Mouse (Mus musculus) forebrain, embryonic 12.5 days (tissue): ENCODE results near the gene Qrfp. TPM values are rescaled to one million over a fixed set of nuclear protein-coding genes. Genes with fewer than 3 reads are reported as not detected.

Source experiments
- ATAC-seq: fragments of 200-750 bp; cut with Nextera tagmentation; 2 replicates; pipeline ENCODE4 v1.8.0; 2017; ENCODE audit warnings: moderate TSS enrichment; ENCODE audit not compliant: low FRiP score
- H3K27ac ChIP-seq: fragments of 300-500 bp; sonication (generic); 2 replicates; pipeline ENCODE4 v1.5.1; 2016; ENCODE audit warnings: mild to moderate bottlenecking
- H3K27me3 ChIP-seq: fragments of 300-500 bp; sonication (generic); 2 replicates; pipeline ENCODE4 v1.6.1; 2016; ENCODE audit warnings: mild to moderate bottlenecking
- H3K36me3 ChIP-seq: fragments of 300-500 bp; sonication (generic); replicated peaks from 2 replicates; pipeline ENCODE4 v1.6.1; 2016; ENCODE audit warnings: mild to moderate bottlenecking
- H3K4me1 ChIP-seq: fragments of 300-500 bp; sonication (generic); 2 replicates; pipeline ENCODE4 v1.6.1; 2016
- H3K4me2 ChIP-seq: fragments of 300-500 bp; sonication (generic); 2 replicates; pipeline ENCODE4 v1.6.1; 2016; ENCODE audit warnings: mild to moderate bottlenecking, moderate library complexity
- H3K4me3 ChIP-seq: fragments of 300-500 bp; sonication (generic); replicated peaks from 2 replicates; pipeline ENCODE4 v1.5.1; 2016; ENCODE audit warnings: mild to moderate bottlenecking
- H3K9ac ChIP-seq: fragments of 300-500 bp; sonication (generic); 2 replicates; pipeline ENCODE4 v1.6.1; 2016; ENCODE audit warnings: mild to moderate bottlenecking
- H3K9me3 ChIP-seq: fragments of 300-500 bp; sonication (generic); 2 replicates; pipeline ENCODE4 v1.6.1; 2016
- WGBS: fragments of 180-500 bp; shearing (Covaris S2); methylation state at CpG from one replicate; pipeline ENCODE4 v1.1.7; 2016; 5-methylcytosine and 5-hydroxymethylcytosine counted together
- polyA plus RNA-seq: library from polyadenylated mRNA; unstranded; fragments of >200 nt; fragmentation: Nextera tagmentation; extraction: Ambion mirVana; gene quantifications from 2 replicates; pipeline ENCODE4 v1.2.1, GENCODE M21; 2016

Qrfp gene
- polyA plus RNA-seq, 1 experiment from 2014 or later = not detected

DNA sequence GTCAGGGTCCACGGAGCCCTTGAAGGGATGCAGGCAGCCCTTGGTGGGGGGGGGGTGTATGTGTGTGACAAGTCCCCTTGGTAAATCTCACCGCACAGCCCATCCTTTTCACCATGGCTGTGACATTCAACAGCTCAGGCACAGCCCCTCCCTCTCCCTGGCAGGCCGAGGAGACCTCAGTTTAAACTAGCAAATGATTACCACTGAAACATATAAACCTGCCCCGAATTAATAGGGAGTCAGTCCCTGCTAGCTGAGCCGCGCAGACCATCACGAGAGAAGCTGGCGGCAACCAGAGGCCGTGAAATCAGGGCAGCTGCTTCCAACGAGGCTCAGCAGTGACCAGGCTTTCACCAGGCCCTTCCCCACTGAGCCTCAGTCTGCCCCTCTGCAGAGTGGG, 25.7 kb upstream of the Qrfp start:
- Histone ChIP-seq H3K4me3 (no peak overlapping the region), H3K9me3 (no peaks in the 10 kb centered on the region), H3K27ac (no peak overlapping the region), H3K27me3 (peaks cover 58% of the 10 kb centered on the region), H3K36me3 (no peaks in the 10 kb centered on the region), H3K9ac (no peak overlapping the region), H3K4me2 (no peak overlapping the region), H3K4me1 (peaks cover 18% of the 10 kb centered on the region)
- no peak for ATAC-seq
- WGBS = 73% methylated on average over 10 of the region's 10 CpGs

DNA sequence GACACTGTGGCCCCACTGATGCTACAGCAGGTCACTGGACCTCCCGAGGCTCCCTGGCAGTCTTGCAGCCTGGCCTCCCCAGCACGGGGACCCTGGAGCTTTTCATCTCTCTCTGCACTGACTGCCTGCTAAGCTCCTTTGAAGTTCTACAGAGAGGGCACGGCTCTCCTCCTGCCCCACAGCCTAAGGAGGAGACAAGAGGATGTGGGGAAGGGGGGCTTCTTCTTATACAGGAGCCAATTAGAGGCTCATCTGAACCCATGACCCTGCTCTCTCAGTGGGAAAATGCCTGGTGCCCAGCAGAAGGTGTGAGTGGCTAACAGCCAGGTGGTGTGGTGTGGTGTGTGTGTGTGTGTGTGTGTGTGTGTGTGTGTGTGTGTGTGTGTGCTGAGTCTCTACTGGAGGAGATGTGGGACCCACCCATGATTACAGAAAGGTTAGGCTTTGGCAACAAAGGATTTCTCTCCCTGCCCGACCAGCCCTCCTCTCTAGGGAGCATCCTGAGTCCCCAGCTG, 18.0 kb upstream of the Qrfp start:
- peak overlapping the region; percentile 36; the same call in 1 of the 2 replicates for H3K9ac ChIP-seq
- H3K4me3 ChIP-seq = no peak overlapping the region
- no peaks in the 10 kb centered on the region for H3K36me3 ChIP-seq
- peak; percentile 15; the same call in 1 of the 2 replicates for ATAC-seq
- peaks cover 33% of the 10 kb centered on the region for H3K27me3 ChIP-seq
- H3K4me2 ChIP-seq = peak overlapping the region; percentile 31
- peak overlapping the region; percentile 71 for H3K27ac ChIP-seq
- no peaks in the 10 kb centered on the region for H3K9me3 ChIP-seq
- WGBS = 9% methylated on average over 4 of the region's 4 CpGs
- H3K4me1 ChIP-seq = peaks cover 42% of the 10 kb centered on the region

DNA sequence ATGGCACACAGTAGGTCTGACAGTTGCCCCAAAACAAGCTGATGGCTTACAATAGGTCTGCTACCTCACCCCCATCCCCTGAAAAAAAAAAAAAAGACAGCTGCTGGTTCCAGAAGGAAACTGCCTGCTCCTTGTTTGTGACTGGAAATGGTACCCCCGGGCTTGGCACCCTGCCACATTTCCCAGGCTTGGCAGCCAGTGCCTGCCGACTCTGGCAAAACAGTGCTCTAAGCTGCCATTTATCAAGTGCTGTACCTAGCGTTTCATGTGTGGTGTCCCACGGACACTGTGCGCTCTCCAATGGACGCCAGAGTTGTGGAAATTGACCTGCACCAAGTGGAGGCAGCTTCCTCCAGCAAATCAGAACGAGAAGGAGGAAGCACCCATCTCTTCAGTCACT, 17.5 kb upstream of the Qrfp start:
- H3K9me3 ChIP-seq = no peaks in the 10 kb centered on the region
- H3K27me3 ChIP-seq = peaks cover 31% of the 10 kb centered on the region
- H3K4me3 ChIP-seq = no peak overlapping the region
- H3K4me1 ChIP-seq = peaks cover 47% of the 10 kb centered on the region
- ATAC-seq = no peak; the same call in 1 of the 2 replicates
- peak overlapping the region; percentile 31 for H3K4me2 ChIP-seq
- H3K9ac ChIP-seq = no peak overlapping the region
- peak overlapping the region; percentile 71 for H3K27ac ChIP-seq
- no peaks in the 10 kb centered on the region for H3K36me3 ChIP-seq
- WGBS = 36% methylated on average over 7 of the region's 7 CpGs

DNA sequence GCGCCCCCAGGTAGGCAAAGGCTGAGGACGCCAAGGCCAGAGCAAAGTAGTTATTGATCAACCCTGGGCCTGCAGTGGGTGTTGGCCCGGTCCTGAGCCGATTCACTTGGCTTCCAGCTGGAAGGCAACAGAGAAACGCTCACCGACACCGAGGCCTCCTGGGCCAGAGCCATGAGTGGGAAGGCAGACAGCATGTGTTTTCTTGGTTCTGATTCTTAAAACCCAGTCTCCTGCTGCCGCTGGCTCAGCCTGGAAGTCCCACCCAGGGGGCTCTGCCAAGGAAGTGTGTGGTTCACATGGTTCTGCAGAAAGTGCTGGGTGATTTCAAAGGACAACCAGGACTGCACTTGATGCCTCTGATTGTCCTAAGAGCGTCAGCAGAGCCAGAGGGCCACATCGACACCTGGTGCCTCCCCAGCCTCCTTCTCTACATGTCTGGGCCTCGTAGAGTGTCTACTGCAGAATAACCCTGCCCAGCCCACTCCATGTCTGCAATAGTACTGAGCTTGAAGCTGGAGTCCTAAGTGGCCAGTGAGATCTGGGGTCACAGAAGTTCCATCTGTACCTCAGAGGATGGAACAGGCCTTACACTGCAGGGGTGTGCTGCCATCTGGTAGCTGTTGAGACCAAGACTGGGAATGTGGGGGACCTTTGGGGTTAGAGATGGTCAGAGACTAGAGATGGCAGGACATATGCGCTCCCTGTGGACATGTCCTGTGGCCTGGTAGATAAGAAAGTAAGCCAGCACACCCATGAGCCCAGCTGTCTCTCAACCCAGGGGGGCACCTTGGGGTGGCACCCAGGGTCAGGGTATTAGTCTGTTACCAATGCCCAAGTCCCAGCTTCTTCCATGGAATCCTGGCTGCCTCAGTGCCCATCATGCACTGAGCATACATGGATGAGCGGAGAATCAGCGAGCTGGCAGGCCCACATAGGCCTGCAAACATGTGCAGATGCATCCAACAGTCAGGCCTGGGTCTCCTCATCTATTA, 16.0 kb upstream of the Qrfp start:
- Histone ChIP-seq H3K27ac (no peak overlapping the region), H3K4me3 (no peak overlapping the region), H3K36me3 (no peaks in the 10 kb centered on the region), H3K9me3 (no peaks in the 10 kb centered on the region), H3K27me3 (peaks cover 38% of the 10 kb centered on the region), H3K4me2 (no peak overlapping the region), H3K9ac (no peak overlapping the region), H3K4me1 (peaks cover 60% of the 10 kb centered on the region)
- 89% methylated on average over 14 of the region's 14 CpGs for WGBS
- ATAC-seq = no peak

DNA sequence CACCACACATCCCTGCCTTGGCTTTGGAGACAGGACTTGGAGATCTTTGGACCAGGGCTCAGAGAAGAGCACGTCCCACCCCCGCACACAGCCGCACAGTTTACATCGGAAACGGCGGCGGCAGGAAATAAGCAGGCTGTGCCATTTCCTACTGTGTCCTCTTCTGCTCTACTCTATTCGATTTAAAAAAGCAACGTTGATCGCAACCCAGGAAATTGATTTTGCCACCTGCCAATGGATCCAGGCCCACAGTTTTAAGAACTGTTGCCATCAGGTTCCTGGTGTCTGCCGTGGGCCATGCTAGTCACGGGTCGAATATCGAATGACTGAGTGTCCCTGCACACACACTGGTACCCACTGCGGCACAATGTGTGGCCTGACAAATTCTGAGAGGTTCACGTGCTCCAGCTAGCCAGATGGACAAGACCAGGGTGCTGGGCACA, 15.1 kb upstream of the Qrfp start:
- Histone ChIP-seq H3K36me3 (no peaks in the 10 kb centered on the region), H3K9ac (no peak overlapping the region), H3K27ac (no peak overlapping the region), H3K4me2 (no peak overlapping the region), H3K27me3 (peaks cover 46% of the 10 kb centered on the region), H3K4me1 (peaks cover 61% of the 10 kb centered on the region), H3K4me3 (no peak overlapping the region), H3K9me3 (no peaks in the 10 kb centered on the region)
- WGBS = 90% methylated on average over 16 of the region's 16 CpGs
- no peak for ATAC-seq

DNA sequence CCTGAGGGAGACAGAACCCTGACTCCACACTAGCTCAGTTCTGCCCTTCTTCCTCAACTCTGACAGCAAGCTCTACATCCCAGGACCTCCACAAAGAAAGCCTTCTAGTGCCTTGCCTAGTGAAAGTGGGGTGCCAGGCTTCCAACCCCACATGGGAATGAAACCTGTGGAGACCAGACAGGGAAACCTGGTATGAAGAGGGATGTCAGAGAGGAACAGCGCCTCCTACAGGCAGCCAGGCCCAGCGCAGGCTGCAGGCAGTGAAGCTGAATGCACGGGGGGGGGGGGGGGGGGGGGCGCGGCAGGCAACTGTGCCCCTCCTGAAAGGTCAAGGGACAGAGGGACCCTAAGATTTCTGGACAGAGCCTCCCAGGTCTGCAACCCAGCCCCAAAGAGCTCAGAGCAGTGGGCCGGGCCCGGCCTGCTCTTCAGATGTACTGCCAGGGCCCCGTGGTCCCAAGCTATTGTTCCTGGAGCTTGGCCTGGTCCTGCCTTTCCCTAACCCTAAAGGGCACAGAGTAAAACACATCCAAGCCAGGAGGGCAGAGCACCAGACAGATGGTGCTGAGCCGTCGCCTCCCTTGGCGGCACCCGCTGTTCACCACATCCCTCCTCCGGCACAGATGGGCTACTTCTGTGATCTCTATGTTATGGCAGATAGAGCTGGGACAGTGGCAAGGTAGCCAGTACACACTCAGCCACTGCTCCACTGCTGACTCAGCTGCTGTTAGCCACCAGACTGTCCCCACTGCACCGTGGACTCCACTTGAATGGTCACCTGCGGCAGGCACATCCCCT, 13.8 kb upstream of the Qrfp start:
- peaks cover 44% of the 10 kb centered on the region for H3K27me3 ChIP-seq
- peaks cover 52% of the 10 kb centered on the region for H3K4me1 ChIP-seq
- 78% methylated on average over 11 of the region's 15 CpGs for WGBS
- no peak overlapping the region for H3K4me3 ChIP-seq
- H3K27ac ChIP-seq = peak overlapping the region; percentile 25; the same call in 1 of the 2 replicates
- H3K9ac ChIP-seq = no peak overlapping the region
- H3K9me3 ChIP-seq = no peaks in the 10 kb centered on the region
- no peak for ATAC-seq
- no peak overlapping the region for H3K4me2 ChIP-seq
- H3K36me3 ChIP-seq = no peaks in the 10 kb centered on the region

DNA sequence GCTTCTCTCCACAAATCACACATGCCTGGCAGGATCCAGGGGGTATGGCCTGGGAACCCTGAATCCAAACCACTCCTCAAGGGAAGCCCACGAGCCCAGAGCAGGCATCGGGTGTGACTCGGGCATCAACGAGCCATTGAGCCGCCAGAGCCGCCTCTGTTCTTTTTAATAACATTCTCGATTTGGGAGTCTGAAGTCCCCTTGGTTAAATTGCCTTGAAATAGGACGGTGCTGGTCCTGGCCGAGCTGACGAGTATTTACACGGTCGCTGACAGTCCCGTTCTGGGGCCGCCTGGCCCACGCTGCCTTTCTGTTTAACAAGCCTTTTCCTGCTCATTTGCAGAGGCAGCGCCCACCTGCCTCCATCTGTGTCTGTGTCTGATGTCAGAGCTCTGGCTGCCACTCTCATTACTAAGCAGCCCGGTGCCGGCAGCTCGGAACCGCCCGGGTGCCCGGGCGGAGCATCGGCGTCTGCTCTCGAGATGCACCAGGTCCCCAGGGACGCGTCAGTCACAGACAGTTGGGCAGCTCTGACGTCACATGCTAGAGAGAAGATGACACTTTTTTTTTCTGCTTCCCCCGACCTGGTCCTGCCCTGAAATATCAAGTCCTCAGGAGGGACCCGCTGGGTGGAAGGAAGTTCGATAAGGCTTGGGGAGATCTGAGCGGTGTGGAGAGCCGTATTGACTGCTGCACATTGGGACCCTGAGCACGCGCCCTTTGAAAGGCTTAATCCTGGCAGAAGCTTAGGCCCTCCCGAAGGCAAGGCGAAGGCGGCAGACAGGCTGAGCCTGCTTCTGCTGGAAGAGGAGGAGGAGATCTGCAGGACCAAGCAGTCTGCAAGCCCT, 12.4 kb upstream of the Qrfp start:
- Histone ChIP-seq H3K9ac (peak overlapping the region; percentile 49), H3K9me3 (no peaks in the 10 kb centered on the region), H3K4me2 (peak overlapping the region; percentile 54), H3K4me1 (peaks cover 38% of the 10 kb centered on the region), H3K27ac (peak overlapping the region; percentile 61), H3K36me3 (no peaks in the 10 kb centered on the region), H3K4me3 (peak overlapping the region; percentile 32), H3K27me3 (peaks cover 44% of the 10 kb centered on the region)
- 14% methylated on average over 39 of the region's 39 CpGs for WGBS
- ATAC-seq = peak; percentile 73

DNA sequence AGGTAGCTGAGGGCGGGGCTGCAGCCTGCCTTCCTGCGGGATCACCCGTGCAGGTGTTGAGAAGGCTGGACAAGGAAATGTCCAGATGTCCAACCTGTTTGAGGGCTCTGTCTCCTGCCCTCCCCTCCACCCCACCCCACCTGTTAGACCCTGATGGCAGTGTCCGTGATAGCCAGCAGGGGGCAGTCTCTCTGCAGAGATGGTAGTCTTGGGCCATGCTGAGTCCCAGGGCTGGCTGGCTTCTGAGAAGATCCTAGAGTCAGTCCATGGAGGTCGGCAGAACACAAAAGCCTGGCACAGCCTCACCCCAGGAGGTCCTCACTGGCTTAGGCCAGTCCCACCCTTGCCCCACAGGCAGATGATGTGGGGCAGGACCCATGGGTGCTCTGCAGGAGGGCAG, 5.0 kb upstream of the Qrfp start:
- Histone ChIP-seq H3K4me2 (no peak overlapping the region), H3K27me3 (peaks cover 29% of the 10 kb centered on the region), H3K9me3 (no peaks in the 10 kb centered on the region), H3K4me1 (peaks cover 4% of the 10 kb centered on the region; the same call in 1 of the 2 replicates), H3K36me3 (no peaks in the 10 kb centered on the region), H3K9ac (no peak overlapping the region), H3K4me3 (no peak overlapping the region), H3K27ac (no peak overlapping the region)
- WGBS = 34% methylated on average over 5 of the region's 5 CpGs
- peak; percentile 20; the same call in 1 of the 2 replicates for ATAC-seq

DNA sequence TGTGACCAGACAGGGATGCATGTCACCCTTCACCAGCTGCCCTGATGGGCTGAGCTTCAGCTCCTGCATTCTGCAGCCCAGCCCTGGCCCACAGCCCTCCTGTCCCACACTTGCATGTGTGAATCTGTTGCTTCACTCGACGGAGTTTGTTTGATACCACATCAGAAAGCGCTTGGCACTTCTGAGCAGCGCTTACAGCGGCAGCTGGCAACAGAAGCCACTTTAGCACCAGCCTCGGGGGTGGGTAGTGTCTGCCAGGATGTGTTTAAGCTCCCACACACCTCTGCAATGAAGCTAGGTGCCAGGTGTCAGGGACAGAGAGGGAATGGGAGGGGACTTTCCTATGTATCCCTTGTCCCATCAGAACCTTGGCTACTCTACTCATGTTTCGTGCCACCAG, 4.3 kb upstream of the Qrfp start:
- H3K27me3 ChIP-seq = peaks cover 29% of the 10 kb centered on the region
- H3K4me1 ChIP-seq = peaks cover 10% of the 10 kb centered on the region
- H3K9ac ChIP-seq = no peak overlapping the region
- no peak overlapping the region for H3K4me2 ChIP-seq
- no peaks in the 10 kb centered on the region for H3K9me3 ChIP-seq
- no peaks in the 10 kb centered on the region for H3K36me3 ChIP-seq
- ATAC-seq = no peak
- H3K27ac ChIP-seq = no peak overlapping the region
- H3K4me3 ChIP-seq = no peak overlapping the region
- WGBS = 84% methylated on average over 7 of the region's 7 CpGs

DNA sequence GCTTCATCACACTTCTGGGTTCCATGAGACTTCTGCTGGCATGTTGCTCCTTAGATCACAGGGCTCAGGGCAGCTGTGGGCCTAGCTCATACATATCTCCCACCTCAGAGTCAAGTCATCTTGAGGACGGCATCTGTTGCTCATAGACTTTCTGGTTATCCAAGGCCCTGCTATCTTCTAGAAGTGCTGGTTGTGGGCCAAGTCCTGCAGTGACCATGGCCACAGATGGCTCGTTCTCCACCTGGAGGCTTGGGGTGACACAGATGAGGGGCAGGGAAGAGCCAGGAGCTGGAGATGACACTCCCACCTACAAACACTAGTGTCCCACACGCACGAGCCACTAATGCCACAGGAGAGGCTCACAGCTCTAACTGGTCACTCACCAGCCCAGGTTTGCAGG, 3.3 kb upstream of the Qrfp start:
- Histone ChIP-seq H3K27ac (no peak overlapping the region), H3K36me3 (no peaks in the 10 kb centered on the region), H3K4me3 (no peak overlapping the region), H3K27me3 (peaks cover 32% of the 10 kb centered on the region), H3K9ac (no peak overlapping the region), H3K4me2 (no peak overlapping the region), H3K4me1 (peaks cover 21% of the 10 kb centered on the region), H3K9me3 (no peaks in the 10 kb centered on the region)
- 87% methylated on average over 4 of the region's 4 CpGs for WGBS
- no peak for ATAC-seq

DNA sequence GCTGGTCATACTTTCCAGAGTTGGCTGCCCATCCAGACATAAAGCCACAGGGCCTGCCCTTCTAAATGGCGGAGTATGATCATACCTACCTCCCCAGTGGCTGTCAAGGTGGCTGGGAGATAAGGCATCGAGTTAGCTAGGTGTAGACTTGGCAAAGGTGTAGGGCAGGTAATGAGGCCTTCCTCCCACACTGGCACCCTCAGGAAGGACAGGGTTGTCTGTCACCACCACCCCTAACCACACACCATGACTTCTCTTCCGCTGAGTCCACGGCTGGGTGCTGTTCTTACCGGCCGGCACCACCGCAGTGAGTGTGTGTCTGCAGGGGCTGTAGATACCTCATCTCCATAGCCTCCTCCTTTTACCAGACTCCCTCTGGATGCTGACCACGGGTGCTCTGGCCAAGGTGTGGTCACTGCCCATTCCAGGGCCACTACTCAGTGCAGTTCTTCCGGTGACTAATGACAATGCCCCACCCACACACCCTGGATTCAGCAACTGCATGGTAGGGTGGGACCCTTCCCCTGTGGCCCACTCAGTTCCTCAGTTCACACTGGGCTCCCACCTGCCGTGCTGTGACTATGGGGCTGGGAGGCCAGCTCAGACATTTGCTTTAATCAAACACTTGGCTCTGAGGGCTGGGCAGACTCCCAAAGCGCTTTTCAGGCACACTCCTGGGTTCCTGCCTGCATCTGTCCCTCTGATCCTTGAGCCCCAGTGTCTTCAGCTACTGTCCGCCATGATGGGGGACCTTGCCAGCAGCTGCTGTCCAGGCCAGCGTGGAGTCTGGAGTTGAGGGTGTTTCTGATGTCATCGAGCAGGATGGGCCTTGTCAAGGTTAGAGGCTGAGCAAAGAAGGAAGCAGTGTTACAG, 942 bp upstream of the Qrfp start:
- peaks cover 44% of the 10 kb centered on the region for H3K4me1 ChIP-seq
- no peak overlapping the region for H3K4me2 ChIP-seq
- WGBS = 88% methylated on average over 14 of the region's 14 CpGs
- no peak overlapping the region for H3K9ac ChIP-seq
- no peaks in the 10 kb centered on the region for H3K36me3 ChIP-seq
- ATAC-seq = no peak
- peaks cover 34% of the 10 kb centered on the region for H3K27me3 ChIP-seq
- H3K27ac ChIP-seq = no peak overlapping the region
- no peak overlapping the region for H3K4me3 ChIP-seq
- H3K9me3 ChIP-seq = no peaks in the 10 kb centered on the region
